Mouse (Mus musculus) cerebral cortex, adult 2 months (tissue): Measurements from ENCODE around the gene Col4a3bp.

Source experiments
- WGBS: fragments of 180-500 bp; shearing (Covaris S2); methylation state at CpG from one replicate; pipeline ENCODE4 v1.1.7; 2018; 5-methylcytosine and 5-hydroxymethylcytosine counted together

The Col4a3bp gene

GRCm38 (mm10) chr13:96541381-96541780 is 1.0 kb upstream of the Col4a3bp start:
- WGBS = 51% methylated on average over 2 of the region's 2 CpGs

- WGBS = under 1% methylated on average over 73 of the region's 73 CpGs
Measured at GRCm38 (mm10) chr13:96542901-96543891, 778 bp downstream of the Col4a3bp start.

- 61% methylated on average over 2 of the region's 2 CpGs for WGBS
Measured at GRCm38 (mm10) chr13:96544506-96544905, 2.1 kb downstream of the Col4a3bp start.

GRCm38 (mm10) chr13:96547250-96547649 is 4.8 kb downstream of the Col4a3bp start:
- WGBS = 60% methylated on average over 1 of the region's 1 CpGs

- WGBS = 56% methylated on average over 4 of the region's 4 CpGs
Measured at GRCm38 (mm10) chr13:96547941-96548340, 5.5 kb downstream of the Col4a3bp start.

GRCm38 (mm10) chr13:96555099-96555498 is 12.7 kb downstream of the Col4a3bp start:
- 89% methylated on average over 3 of the region's 3 CpGs for WGBS

GRCm38 (mm10) chr13:96567977-96568376 is 25.6 kb downstream of the Col4a3bp start:
- WGBS = 61% methylated on average over 6 of the region's 6 CpGs

GRCm38 (mm10) chr13:96570313-96571015 is 28.0 kb downstream of the Col4a3bp start:
- 74% methylated on average over 10 of the region's 10 CpGs for WGBS

GRCm38 (mm10) chr13:96571016-96571361 is 28.6 kb downstream of the Col4a3bp start:
- 80% methylated on average over 6 of the region's 6 CpGs for WGBS

- 77% methylated on average over 2 of the region's 2 CpGs for WGBS
Measured at GRCm38 (mm10) chr13:96574170-96574569, 31.8 kb downstream of the Col4a3bp start.

GRCm38 (mm10) chr13:96579104-96579503 is 36.7 kb downstream of the Col4a3bp start:
- 68% methylated on average over 2 of the region's 2 CpGs for WGBS

GRCm38 (mm10) chr13:96579979-96580378 is 37.6 kb downstream of the Col4a3bp start:
- 45% methylated on average over 1 of the region's 1 CpGs for WGBS

GRCm38 (mm10) chr13:96584201-96584600 is 41.8 kb downstream of the Col4a3bp start:
- WGBS = 92% methylated on average over 2 of the region's 2 CpGs

GRCm38 (mm10) chr13:96586540-96586939 is 44.1 kb downstream of the Col4a3bp start:
- 89% methylated on average over 5 of the region's 5 CpGs for WGBS

- 81% methylated on average over 1 of the region's 1 CpGs for WGBS
Measured at GRCm38 (mm10) chr13:96588642-96589041, 46.2 kb downstream of the Col4a3bp start.

GRCm38 (mm10) chr13:96593621-96594020 is 51.2 kb downstream of the Col4a3bp start:
- 2% methylated on average over 1 of the region's 1 CpGs for WGBS

- 76% methylated on average over 4 of the region's 4 CpGs for WGBS
Measured at GRCm38 (mm10) chr13:96594070-96594469, 51.7 kb downstream of the Col4a3bp start.

- whole genome bisulfite sequencing = 95% methylated on average over 9 of the region's 9 CpGs
Measured at GRCm38 (mm10) chr13:96599182-96599581, 56.8 kb downstream of the Col4a3bp start.

GRCm38 (mm10) chr13:96604242-96604641 is 61.8 kb downstream of the Col4a3bp start:
- WGBS = 96% methylated on average over 2 of the region's 2 CpGs

GRCm38 (mm10) chr13:96614615-96615014 is 72.2 kb downstream of the Col4a3bp start:
- WGBS = 90% methylated on average over 3 of the region's 3 CpGs

GRCm38 (mm10) chr13:96620891-96621290 is 78.5 kb downstream of the Col4a3bp start:
- 41% methylated on average over 1 of the region's 1 CpGs for WGBS

- 93% methylated on average over 4 of the region's 4 CpGs for WGBS
Measured at GRCm38 (mm10) chr13:96630396-96630795, 88.0 kb downstream of the Col4a3bp start.

- WGBS = 27% methylated on average over 2 of the region's 2 CpGs
Measured at GRCm38 (mm10) chr13:96644168-96644567, 101.8 kb downstream of the Col4a3bp start.
